Mouse (Mus musculus) bone marrow, adult 2 months (tissue): ENCODE results near the gene H2-K1.

Experiments used
- CTCF ChIP-seq: fragments of 200-500 bp; IDR thresholded peaks from 2 replicates; pipeline ENCODE4 v1.5.1; 2011; ENCODE audit warnings: low read length, control low read depth; ENCODE audit not compliant: control insufficient read depth, insufficient read depth
- POLR2A ChIP-seq: fragments of 200-500 bp; IDR thresholded peaks from 2 replicates; pipeline ENCODE4 v1.6.1; 2011; ENCODE audit warnings: low read depth, mild to moderate bottlenecking, control low read depth, low read length, borderline replicate concordance; ENCODE audit not compliant: control insufficient read depth

- TF ChIP-seq CTCF (no peak), POLR2A (no peak)
These were observed 5.2 kb downstream of the H2-K1 start for GRCm38 (mm10) chr17:33994959-33995358.
